Mouse (Mus musculus) small intestine, adult 2 months (tissue): ENCODE measurements at regions not wholly inside any gene's neighbourhood (a gene's known extent, or its start where the extent isn't known, plus 50 kb on each side); places are given as distances from the start of the nearest gene placed in this dataset.

Experiments
- H3K27ac ChIP-seq: fragments of 200-500 bp; 2 replicates; pipeline ENCODE4 v1.5.1; 2012; ENCODE audit warnings: low read depth, low read length, control low read depth, inconsistent platforms; ENCODE audit not compliant: insufficient read depth
- H3K27me3 ChIP-seq: fragments of 200-500 bp; 2 replicates; pipeline ENCODE4 v1.6.1; 2012; ENCODE audit warnings: mild to moderate bottlenecking, moderate library complexity, low read length, inconsistent platforms; ENCODE audit not compliant: control insufficient read depth, insufficient read depth
- H3K36me3 ChIP-seq: fragments of 200-500 bp; 2 replicates; pipeline ENCODE4 v1.6.1; 2012; ENCODE audit warnings: mild to moderate bottlenecking, low read length, control low read depth, inconsistent platforms; ENCODE audit not compliant: control insufficient read depth, insufficient read depth
- H3K4me1 ChIP-seq: fragments of 200-500 bp; 2 replicates; pipeline ENCODE4 v1.6.1; 2012; ENCODE audit warnings: low read length, inconsistent platforms, mixed read lengths; ENCODE audit not compliant: control insufficient read depth, insufficient read depth, insufficient read length
- H3K4me3 ChIP-seq: fragments of 200-500 bp; 2 replicates; pipeline ENCODE4 v1.5.1; 2012; ENCODE audit warnings: low read depth, mild to moderate bottlenecking, control low read depth, inconsistent platforms, low read length, moderate library complexity
- CTCF ChIP-seq: fragments of 200-500 bp; IDR thresholded peaks from 2 replicates; pipeline ENCODE4 v1.5.1; 2012; ENCODE audit warnings: low read depth, mild to moderate bottlenecking, control low read depth, inconsistent platforms, low read length, moderate library complexity, mixed read lengths; ENCODE audit not compliant: insufficient replicate concordance, insufficient read length; ENCODE audit errors: extremely low read depth
- POLR2A ChIP-seq: fragments of 200-500 bp; IDR thresholded peaks from 2 replicates; pipeline ENCODE4 v1.6.1; 2012; ENCODE audit warnings: low read depth, mild to moderate bottlenecking, control low read depth, inconsistent platforms, low read length, moderate library complexity
- WGBS: fragments of 180-500 bp; shearing (Covaris S2); methylation state at CpG from one replicate; pipeline ENCODE4 v1.1.7; 2018; 5-methylcytosine and 5-hydroxymethylcytosine counted together

- TF ChIP-seq POLR2A (no peak), CTCF (no peak)
- H3K27ac ChIP-seq, result no peak overlapping the region
- H3K27me3 ChIP-seq, result no peaks in the 10 kb centered on the region
- 67% methylated on average over 7 of the region's 7 CpGs for WGBS
- no peaks in the 10 kb centered on the region for H3K36me3 ChIP-seq
- H3K4me1 ChIP-seq, result no peaks in the 10 kb centered on the region
- no peak overlapping the region for H3K4me3 ChIP-seq
Observed at GRCm38 (mm10) chr17:47195981-47196380, 172.7 kb upstream of the Mrps10 start.

GRCm38 (mm10) chr17:47194463-47195012, 174.1 kb upstream of the Mrps10 start:
- WGBS, result 84% methylated on average over 14 of the region's 14 CpGs
- Histone ChIP-seq H3K27ac (no peak overlapping the region), H3K4me3 (no peak overlapping the region), H3K36me3 (no peaks in the 10 kb centered on the region), H3K27me3 (no peaks in the 10 kb centered on the region), H3K4me1 (no peaks in the 10 kb centered on the region)
- no peak for TF ChIP-seq POLR2A
- no peak for TF ChIP-seq CTCF

- 80% methylated on average over 3 of the region's 3 CpGs for WGBS
- H3K27me3 ChIP-seq, result no peaks in the 10 kb centered on the region
- no peaks in the 10 kb centered on the region for H3K36me3 ChIP-seq
- no peak overlapping the region for H3K4me3 ChIP-seq
- no peak overlapping the region for H3K27ac ChIP-seq
- no peaks in the 10 kb centered on the region for H3K4me1 ChIP-seq
- no peak for TF ChIP-seq POLR2A
- no peak for TF ChIP-seq CTCF
Observed at GRCm38 (mm10) chr17:47191416-47191815, 177.3 kb upstream of the Mrps10 start.

GRCm38 (mm10) chr17:47189770-47190169, 178.9 kb upstream of the Mrps10 start:
- 55% methylated on average over 7 of the region's 7 CpGs for WGBS

GRCm38 (mm10) chr17:47184148-47184547, 173.8 kb upstream of the Ubr2 start:
- TF ChIP-seq CTCF (no peak), POLR2A (no peak)
- Histone ChIP-seq H3K27ac (no peak overlapping the region), H3K4me1 (no peaks in the 10 kb centered on the region), H3K36me3 (no peaks in the 10 kb centered on the region), H3K27me3 (no peaks in the 10 kb centered on the region), H3K4me3 (no peak overlapping the region)
- 34% methylated on average over 6 of the region's 6 CpGs for WGBS

More at GRCm38 (mm10) chr17:47189770-47190169, 178.9 kb upstream of the Mrps10 start:
- Histone ChIP-seq H3K4me1 (no peaks in the 10 kb centered on the region), H3K27ac (no peak overlapping the region), H3K36me3 (no peaks in the 10 kb centered on the region), H3K27me3 (no peaks in the 10 kb centered on the region), H3K4me3 (no peak overlapping the region)
- TF ChIP-seq POLR2A (no peak), CTCF (no peak)

- TF ChIP-seq POLR2A, result no peak
- TF ChIP-seq CTCF, result no peak
- Histone ChIP-seq H3K27me3 (no peaks in the 10 kb centered on the region), H3K4me3 (no peak overlapping the region), H3K36me3 (no peaks in the 10 kb centered on the region), H3K27ac (no peak overlapping the region), H3K4me1 (no peaks in the 10 kb centered on the region)
- WGBS, result 55% methylated on average over 6 of the region's 6 CpGs
Observed at GRCm38 (mm10) chr17:47182118-47182517, 171.8 kb upstream of the Ubr2 start.

- Histone ChIP-seq H3K4me3 (no peak overlapping the region), H3K27ac (0 out of 2 replicates have a peak overlapping the region, but pooled peaks have one; percentile 8), H3K36me3 (no peaks in the 10 kb centered on the region), H3K27me3 (no peaks in the 10 kb centered on the region), H3K4me1 (peaks cover 4% of the 10 kb centered on the region; the same call in 1 of the 2 replicates)
- TF ChIP-seq POLR2A (no peak), CTCF (no peak)
- WGBS, result 60% methylated on average over 5 of the region's 5 CpGs
Observed at GRCm38 (mm10) chr17:47179410-47179809, 169.1 kb upstream of the Ubr2 start.

- H3K27me3 ChIP-seq, result no peaks in the 10 kb centered on the region
- 0 out of 2 replicates have a peak overlapping the region, but pooled peaks have one; percentile 27 for H3K27ac ChIP-seq
- H3K36me3 ChIP-seq, result no peaks in the 10 kb centered on the region
- TF ChIP-seq CTCF, result no peak
- 66% methylated on average over 5 of the region's 5 CpGs for whole genome bisulfite sequencing
- H3K4me3 ChIP-seq, result no peak overlapping the region
- peaks cover 4% of the 10 kb centered on the region for H3K4me1 ChIP-seq
Observed at GRCm38 (mm10) chr17:47178705-47179104, 168.3 kb upstream of the Ubr2 start.
